ENCODE assay signal across 11 mouse cellular contexts in the genomic region with DNA sequence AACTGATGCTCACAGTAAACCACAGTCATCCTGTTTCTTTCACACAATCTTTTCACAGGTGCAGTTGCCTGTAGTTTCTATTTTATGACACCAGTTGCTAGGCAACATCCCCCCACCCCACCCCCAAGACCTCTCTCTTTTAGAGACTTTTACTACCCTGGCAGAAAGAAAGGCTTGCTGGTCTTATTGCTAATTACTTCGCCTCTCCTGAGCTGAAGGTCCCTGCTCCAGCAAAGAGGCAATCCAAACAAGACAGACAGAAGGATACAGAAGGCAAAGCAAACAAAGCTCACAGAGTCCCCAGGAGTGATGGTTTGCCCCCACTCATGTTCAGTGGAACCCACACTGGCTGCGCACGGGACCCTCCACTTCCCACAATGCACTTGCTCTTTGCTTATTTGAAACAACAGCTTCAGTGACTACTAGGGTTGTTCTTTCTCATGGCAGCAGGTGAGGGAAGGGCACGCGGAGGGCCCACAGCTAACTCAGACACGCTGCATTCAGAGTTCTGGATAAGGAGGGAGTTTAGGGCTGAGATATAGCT.
DNase-seq lines count a peak whose midpoint lies in the region; ATAC-seq lines count a peak whose summit lies in the region.
"Had no signal": no experiment of that assay in that cellular context is flagged by ENCODE, and none has a peak within 500 bp of the region (broad histone marks: within the 10 kb centered on the region; RNA-seq: fewer than 3 reads in every experiment).

No protein-coding gene starts in this region.

- peak; percentile 48 to 52 for DNase-seq in spleen, postnatal 36 days (ENCODE audit: low spot score in 2 of 2)
- DNase-seq in spleen, adult 12 weeks (ENCODE audit: low spot score) = no peak
- DNase-seq in mesoderm, embryonic 11.5 days (ENCODE audit: low read depth, low spot score) = peak; percentile 40
- no peak for DNase-seq in right cerebral cortex, adult 18-20 months
- DNase-seq in cerebellum, adult 8-10 months = no peak
- DNase-seq: adrenal gland, postnatal 14 days; lung, adult 2 months; retina, postnatal 1 day had no signal

- H3K9ac ChIP-seq in forebrain, embryonic 12.5 days = peak overlapping the region; percentile 13; the same call in 1 of the 2 replicates
- H3K9ac ChIP-seq in forebrain, embryonic 16.5 days (replicated peaks; ENCODE audit: low read depth, low read length) = no peak overlapping the region

- H3K36me3 ChIP-seq in forebrain, embryonic 12.5 days (replicated peaks) = no peaks in the 10 kb centered on the region
- H3K36me3 ChIP-seq in forebrain, embryonic 16.5 days (ENCODE audit: control insufficient read depth, insufficient read depth) = no peaks in the 10 kb centered on the region

- 0 out of 2 replicates have a peak overlapping the region, but pooled peaks have one; percentile 37 for H3K27ac ChIP-seq in forebrain, embryonic 12.5 days
- no peak overlapping the region for H3K27ac ChIP-seq in forebrain, embryonic 16.5 days (ENCODE audit: low read length)

- H3K4me3 ChIP-seq in forebrain, embryonic 12.5 days (replicated peaks) = no peak overlapping the region
- H3K4me3 ChIP-seq in forebrain, embryonic 16.5 days (replicated peaks; ENCODE audit: low read length) = no peak overlapping the region

- H3K9me3 ChIP-seq in forebrain, embryonic 12.5 days = no peaks in the 10 kb centered on the region
- no peaks in the 10 kb centered on the region for H3K9me3 ChIP-seq in forebrain, embryonic 16.5 days (ENCODE audit: control insufficient read depth, low read length)

- H3K4me2 ChIP-seq in forebrain, embryonic 12.5 days = peak overlapping the region; percentile 27; the same call in 1 of the 2 replicates
- no peak overlapping the region for H3K4me2 ChIP-seq in forebrain, embryonic 16.5 days (ENCODE audit: low read length)

- WGBS in forebrain, embryonic 12.5 days = 46% methylated on average over 6 of the region's 6 CpGs
- 25% methylated on average over 6 of the region's 6 CpGs for WGBS in forebrain, embryonic 16.5 days

- no peaks in the 10 kb centered on the region for H3K27me3 ChIP-seq in forebrain, embryonic 12.5 days
- no peaks in the 10 kb centered on the region for H3K27me3 ChIP-seq in forebrain, embryonic 16.5 days (replicated peaks; ENCODE audit: control insufficient read depth, insufficient read depth, low read length)

- peaks cover 11% of the 10 kb centered on the region for H3K4me1 ChIP-seq in forebrain, embryonic 12.5 days
- peaks cover 7% of the 10 kb centered on the region for H3K4me1 ChIP-seq in forebrain, embryonic 16.5 days (replicated peaks; ENCODE audit: control insufficient read depth, insufficient read depth, low read length)

- no peak for ATAC-seq in forebrain, embryonic 12.5 days (ENCODE audit: low FRiP score)
- no peak for ATAC-seq in forebrain, embryonic 16.5 days
- ATAC-seq in frontal cortex, adult (ENCODE audit: low TSS enrichment) = no peak

Comparison
In these comparisons a context has a peak if more than half of its experiments do, and no peak if none do; other contexts are left out.
1. DNase-seq: peak in spleen, postnatal 36 days (2 of 2) and mesoderm, embryonic 11.5 days (single experiment); none in spleen, adult 12 weeks (single experiment), right cerebral cortex, adult 18-20 months (single experiment) and cerebellum, adult 8-10 months (single experiment).